20 mouse cellular contexts compared by ENCODE assay signal in the genomic region with DNA sequence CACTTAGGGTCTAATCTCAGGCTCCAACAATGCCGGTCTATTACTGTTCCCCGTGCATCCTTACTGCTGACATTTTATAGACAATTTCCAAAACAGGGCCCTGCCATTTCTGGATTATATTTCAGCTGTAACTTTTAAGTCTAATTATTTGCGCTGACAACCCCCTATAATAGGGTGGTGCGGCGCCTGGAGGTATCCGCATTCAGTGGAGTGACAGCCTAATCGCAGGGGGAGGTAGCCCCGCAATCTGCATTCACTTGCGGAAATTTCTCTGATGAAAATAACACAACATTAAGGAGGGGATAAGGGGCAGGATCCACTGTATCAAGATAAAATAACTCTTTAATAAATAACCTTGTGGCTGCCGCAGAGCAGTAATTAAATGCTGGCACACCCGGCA. TPM values are rescaled to one million over a fixed set of nuclear protein-coding genes. Genes with fewer than 3 reads are reported as not detected.
DNase-seq lines count a peak whose midpoint lies in the region; ATAC-seq lines count a peak whose summit lies in the region.
"Had no signal": no experiment of that assay in that cellular context is flagged by ENCODE, and none has a peak within 500 bp of the region (broad histone marks: within the 10 kb centered on the region; RNA-seq: fewer than 3 reads in every experiment).

No protein-coding gene starts in this region.

- no peak overlapping the region for H3K9ac ChIP-seq in hindbrain, embryonic 13.5 days
- no peak overlapping the region for H3K9ac ChIP-seq in neural tube, embryonic 13.5 days
- no peak overlapping the region for H3K9ac ChIP-seq in neural tube, embryonic 15.5 days (replicated peaks)
- H3K9ac ChIP-seq in forebrain, embryonic 15.5 days (replicated peaks), result no peak overlapping the region
- no peak overlapping the region for H3K9ac ChIP-seq in midbrain, embryonic 15.5 days
- H3K9ac ChIP-seq: liver, embryonic 13.5 days; lung, embryonic 14.5 days had no signal

- no peak overlapping the region for H3K4me3 ChIP-seq in hindbrain, embryonic 13.5 days
- no peak overlapping the region for H3K4me3 ChIP-seq in hindbrain, embryonic 10.5 days
- no peak overlapping the region for H3K4me3 ChIP-seq in neural tube, embryonic 13.5 days
- H3K4me3 ChIP-seq in neural tube, embryonic 15.5 days (replicated peaks), result no peak overlapping the region
- H3K4me3 ChIP-seq in forebrain, embryonic 15.5 days, result no peak overlapping the region
- no peak overlapping the region for H3K4me3 ChIP-seq in midbrain, embryonic 15.5 days
- H3K4me3 ChIP-seq: erythroblast, embryonic 14.5 days; left cerebral cortex, adult 2 months; liver, embryonic 13.5 days had no signal

- H3K36me3 ChIP-seq in hindbrain, embryonic 13.5 days, result peaks cover 64% of the 10 kb centered on the region
- peaks cover 94% of the 10 kb centered on the region for H3K36me3 ChIP-seq in hindbrain, embryonic 10.5 days
- peaks cover 63% of the 10 kb centered on the region for H3K36me3 ChIP-seq in neural tube, embryonic 13.5 days
- peaks cover 40% of the 10 kb centered on the region for H3K36me3 ChIP-seq in neural tube, embryonic 15.5 days
- peaks cover 25% of the 10 kb centered on the region for H3K36me3 ChIP-seq in forebrain, embryonic 15.5 days
- H3K36me3 ChIP-seq in midbrain, embryonic 15.5 days (replicated peaks), result peaks cover 9% of the 10 kb centered on the region; the same call in 1 of the 2 replicates

- H3K9me3 ChIP-seq in hindbrain, embryonic 13.5 days, result no peaks in the 10 kb centered on the region
- no peaks in the 10 kb centered on the region for H3K9me3 ChIP-seq in hindbrain, embryonic 10.5 days
- H3K9me3 ChIP-seq in neural tube, embryonic 13.5 days, result no peaks in the 10 kb centered on the region
- H3K9me3 ChIP-seq in neural tube, embryonic 15.5 days (replicated peaks), result no peaks in the 10 kb centered on the region
- no peaks in the 10 kb centered on the region for H3K9me3 ChIP-seq in forebrain, embryonic 15.5 days
- H3K9me3 ChIP-seq in midbrain, embryonic 15.5 days, result no peaks in the 10 kb centered on the region
- H3K9me3 ChIP-seq: liver, embryonic 13.5 days had no signal

- DNase-seq in hindbrain, embryonic 10.5 days (ENCODE audit: low spot score), result no peak
- no peak for DNase-seq in frontal cortex, postnatal 14 days (ENCODE audit: low spot score in 2 of 2)
- DNase-seq in right cerebral cortex, adult 18-20 months, result no peak
- DNase-seq: cerebellum, adult 8-10 months; gastrocnemius, postnatal 36 days; kidney, adult 11 months; layer of hippocampus, adult 9-11 months; liver, embryonic 13.5 days; lung, embryonic 14.5 days; lung, postnatal 36 days; right cerebral cortex, postnatal 14 days; spleen, adult 18-20 months; thymus, adult 2 months had no signal

- no peak overlapping the region for H3K4me2 ChIP-seq in hindbrain, embryonic 13.5 days
- H3K4me2 ChIP-seq in neural tube, embryonic 13.5 days, result no peak overlapping the region
- no peak overlapping the region for H3K4me2 ChIP-seq in neural tube, embryonic 15.5 days
- no peak overlapping the region for H3K4me2 ChIP-seq in forebrain, embryonic 15.5 days (replicated peaks)
- H3K4me2 ChIP-seq in midbrain, embryonic 15.5 days, result no peak overlapping the region
- H3K4me2 ChIP-seq: liver, embryonic 13.5 days; lung, embryonic 14.5 days had no signal

- H3K27me3 ChIP-seq in hindbrain, embryonic 13.5 days, result no peaks in the 10 kb centered on the region
- no peaks in the 10 kb centered on the region for H3K27me3 ChIP-seq in hindbrain, embryonic 10.5 days (ENCODE audit: insufficient read depth, poor library complexity, severe bottlenecking)
- H3K27me3 ChIP-seq in neural tube, embryonic 13.5 days, result no peaks in the 10 kb centered on the region
- H3K27me3 ChIP-seq in neural tube, embryonic 15.5 days (replicated peaks), result no peaks in the 10 kb centered on the region
- no peaks in the 10 kb centered on the region for H3K27me3 ChIP-seq in forebrain, embryonic 15.5 days
- H3K27me3 ChIP-seq in midbrain, embryonic 15.5 days (replicated peaks), result no peaks in the 10 kb centered on the region
- H3K27me3 ChIP-seq: liver, embryonic 13.5 days had no signal

- H3K4me1 ChIP-seq in hindbrain, embryonic 13.5 days (replicated peaks), result peaks cover 29% of the 10 kb centered on the region
- H3K4me1 ChIP-seq in hindbrain, embryonic 10.5 days (replicated peaks), result peaks cover 11% of the 10 kb centered on the region; the same call in 1 of the 2 replicates
- H3K4me1 ChIP-seq in neural tube, embryonic 13.5 days (replicated peaks), result peaks cover 31% of the 10 kb centered on the region
- peaks cover 8% of the 10 kb centered on the region for H3K4me1 ChIP-seq in neural tube, embryonic 15.5 days
- H3K4me1 ChIP-seq in forebrain, embryonic 15.5 days, result peaks cover 16% of the 10 kb centered on the region
- H3K4me1 ChIP-seq in midbrain, embryonic 15.5 days, result peaks cover 6% of the 10 kb centered on the region; the same call in 1 of the 2 replicates

- peak overlapping the region; percentile 68 for H3K27ac ChIP-seq in hindbrain, embryonic 13.5 days
- no peak overlapping the region for H3K27ac ChIP-seq in hindbrain, embryonic 10.5 days
- H3K27ac ChIP-seq in neural tube, embryonic 13.5 days (replicated peaks), result peak overlapping the region; percentile 72
- no peak overlapping the region; the same call in 1 of the 2 replicates for H3K27ac ChIP-seq in neural tube, embryonic 15.5 days (replicated peaks)
- H3K27ac ChIP-seq in forebrain, embryonic 15.5 days (replicated peaks), result peak overlapping the region; percentile 67
- peak overlapping the region; percentile 51; the same call in 1 of the 2 replicates for H3K27ac ChIP-seq in midbrain, embryonic 15.5 days
- H3K27ac ChIP-seq: left cerebral cortex, adult 2 months; liver, embryonic 13.5 days had no signal

- WGBS in hindbrain, embryonic 13.5 days, result 75% methylated on average over 11 of the region's 11 CpGs
- 94% methylated on average over 11 of the region's 11 CpGs for WGBS in hindbrain, embryonic 10.5 days
- 71% methylated on average over 11 of the region's 11 CpGs for WGBS in neural tube, embryonic 13.5 days
- WGBS in neural tube, embryonic 15.5 days, result 61% methylated on average over 11 of the region's 11 CpGs
- 60% methylated on average over 11 of the region's 11 CpGs for WGBS in forebrain, embryonic 15.5 days
- 68% methylated on average over 11 of the region's 11 CpGs for WGBS in midbrain, embryonic 15.5 days

- no peak for ATAC-seq in hindbrain, embryonic 13.5 days (ENCODE audit: low FRiP score)
- ATAC-seq in neural tube, embryonic 13.5 days (ENCODE audit: low read depth), result no peak
- no peak for ATAC-seq in neural tube, embryonic 15.5 days (ENCODE audit: low FRiP score)
- peak; percentile 71 for ATAC-seq in forebrain, embryonic 15.5 days (replicated peaks)
- no peak for ATAC-seq in midbrain, embryonic 15.5 days (replicated peaks)

RNA-seq across cellular contexts. Expression of a gene that starts 47.9 kb away (rescaled TPM):
- polyA plus RNA-seq in hindbrain, embryonic 13.5 days (2015; fragmentation: Nextera tagmentation; extraction: Ambion mirVana), result 79.7 and 82.0 TPM in 2 replicates
- 104 and 106 TPM in 2 replicates for polyA plus RNA-seq in hindbrain, embryonic 10.5 days (2016; fragmentation: Nextera tagmentation; extraction: Ambion mirVana)
- polyA plus RNA-seq in neural tube, embryonic 13.5 days (2015; fragmentation: Nextera tagmentation; extraction: Ambion mirVana), result 81.1 and 82.2 TPM in 2 replicates
- 62.9 and 68.5 TPM in 2 replicates for polyA plus RNA-seq in neural tube, embryonic 15.5 days (2015; fragmentation: Nextera tagmentation; extraction: Ambion mirVana)
- 75.9 and 76.1 TPM in 2 replicates for polyA plus RNA-seq in forebrain, embryonic 15.5 days (2015; fragmentation: Nextera tagmentation; extraction: Ambion mirVana)
- 93.9 and 94.2 TPM in 2 replicates for polyA plus RNA-seq in midbrain, embryonic 15.5 days (2015; fragmentation: Nextera tagmentation; extraction: Ambion mirVana)

Comparison
In these comparisons a context has a peak if more than half of its experiments do, and no peak if none do; other contexts are left out.
1. H3K27ac ChIP-seq: peak in hindbrain, embryonic 13.5 days (single experiment), neural tube, embryonic 13.5 days (single experiment), forebrain, embryonic 15.5 days (single experiment) and midbrain, embryonic 15.5 days (single experiment); none in hindbrain, embryonic 10.5 days (single experiment) and neural tube, embryonic 15.5 days (single experiment).